Mouse (Mus musculus) heart, embryonic 15.5 days (tissue): ENCODE data around the gene Sh3kbp1. TPM values are rescaled to one million over a fixed set of nuclear protein-coding genes. Genes with fewer than 3 reads are reported as not detected.
A peak's percentile ranks its signal among the peaks of the same experiment; 100 is the strongest.
"Not testable (repeated sequence)": the region's sequence is repeated elsewhere in the genome, so short reads cannot be mapped to it uniquely, and the experiment has no call there.

Experiments used
- ATAC-seq: fragments of 200-750 bp; cut with Nextera tagmentation; replicated peaks from 2 replicates; pipeline ENCODE4 v1.8.0; 2017; ENCODE audit warnings: low read depth, moderate TSS enrichment; ENCODE audit not compliant: insufficient number of reproducible peaks, insufficient read depth, low FRiP score
- H3K27ac ChIP-seq: fragments of 300-500 bp; sonication (generic); 2 replicates; pipeline ENCODE4 v1.5.1; 2015; ENCODE audit warnings: mild to moderate bottlenecking, inconsistent platforms
- H3K27me3 ChIP-seq: fragments of 300-500 bp; sonication (generic); 2 replicates; pipeline ENCODE4 v1.6.1; 2015; ENCODE audit warnings: inconsistent platforms
- H3K36me3 ChIP-seq: fragments of 300-500 bp; sonication (generic); 2 replicates; pipeline ENCODE4 v1.6.1; 2015; ENCODE audit warnings: mild to moderate bottlenecking, inconsistent platforms
- H3K4me1 ChIP-seq: fragments of 300-500 bp; sonication (generic); replicated peaks from 2 replicates; pipeline ENCODE4 v1.6.1; 2015; ENCODE audit warnings: inconsistent platforms
- H3K4me2 ChIP-seq: fragments of 300-500 bp; sonication (generic); 2 replicates; pipeline ENCODE4 v1.6.1; 2015; ENCODE audit warnings: inconsistent platforms, mild to moderate bottlenecking, moderate library complexity
- H3K4me3 ChIP-seq: fragments of 300-500 bp; sonication (generic); 2 replicates; pipeline ENCODE4 v1.5.1; 2015; ENCODE audit warnings: mild to moderate bottlenecking, inconsistent platforms
- H3K9ac ChIP-seq: fragments of 300-500 bp; sonication (generic); 2 replicates; pipeline ENCODE4 v1.6.1; 2015; ENCODE audit warnings: mild to moderate bottlenecking, inconsistent platforms
- H3K9me3 ChIP-seq: fragments of 300-500 bp; sonication (generic); replicated peaks from 2 replicates; pipeline ENCODE4 v1.6.1; 2016; ENCODE audit warnings: inconsistent platforms
- WGBS: fragments of 180-500 bp; shearing (Covaris S2); methylation state at CpG from one replicate; pipeline ENCODE4 v1.1.7; 2015; ENCODE audit warnings: mixed read lengths; 5-methylcytosine and 5-hydroxymethylcytosine counted together
- polyA plus RNA-seq: library from polyadenylated mRNA; unstranded; fragments of >200 nt; fragmentation: Nextera tagmentation; extraction: Ambion mirVana; gene quantifications from 2 replicates; pipeline ENCODE4 v1.2.1, GENCODE M21; 2015

Gene Sh3kbp1
- polyA plus RNA-seq = 128 and 154 TPM in 2 replicates

DNA sequence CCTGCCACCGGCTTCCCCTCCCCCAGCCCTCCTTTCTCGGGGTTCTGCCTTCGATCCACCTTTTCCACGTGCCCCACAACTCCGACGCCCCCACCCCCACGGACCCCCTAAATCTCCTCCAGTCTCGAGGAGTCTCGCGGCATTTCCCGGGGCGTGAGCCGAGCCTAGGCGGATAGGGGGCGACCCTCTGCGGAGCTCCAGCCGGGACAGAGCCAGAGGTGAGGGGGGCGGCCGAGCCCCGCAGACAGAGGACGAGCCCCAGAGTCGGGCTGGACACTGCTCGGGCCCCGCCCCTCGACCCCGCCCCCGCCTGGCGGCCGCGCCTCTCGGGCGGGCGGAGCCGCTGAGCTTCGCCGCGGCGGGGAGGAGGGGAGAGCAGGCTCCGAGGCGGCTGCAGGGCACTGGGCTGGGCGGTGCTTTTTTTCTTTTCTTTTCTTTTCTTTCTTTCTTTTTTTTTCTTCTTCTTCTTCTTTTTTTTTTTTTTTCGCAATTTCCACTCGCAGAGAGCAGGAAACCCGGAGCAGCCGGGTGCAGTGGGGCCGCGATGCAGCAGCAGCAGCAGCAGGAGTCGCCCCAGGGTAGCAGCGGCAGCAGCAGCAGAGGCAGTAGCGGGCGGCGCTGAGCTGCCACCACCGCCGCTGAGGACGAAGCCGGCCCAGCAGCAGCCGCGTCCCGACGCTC is at the start of gene Sh3kbp1:
TSS of gene Sh3kbp1 (plus strand) at position 366 of the 681 bp plus-strand sequence.
- Histone ChIP-seq H3K4me3 (peak within 1 kb of the TSS; percentile 72), H3K27ac (peak within 1 kb of the TSS; percentile 77)

GRCm38 (mm10) chrX:159584738-159585137 is 42.3 kb upstream of the Sh3kbp1 start:
- ATAC-seq, H3K4me2 ChIP-seq, H3K27ac ChIP-seq, H3K9me3 ChIP-seq, H3K36me3 ChIP-seq, H3K4me1 ChIP-seq, H3K27me3 ChIP-seq, H3K4me3 ChIP-seq, H3K9ac ChIP-seq: not testable (repeated sequence)
- WGBS = 82% methylated on average over 7 of the region's 7 CpGs

More for the DNA sequence above, at the start of gene Sh3kbp1:
- peak; percentile 84 for ATAC-seq
- Histone ChIP-seq H3K4me1 (peaks cover 5% of the 10 kb centered on the region), H3K27me3 (no peaks in the 10 kb centered on the region), H3K9me3 (no peaks in the 10 kb centered on the region), H3K4me2 (peak within 1 kb of the TSS; percentile 86), H3K36me3 (no peaks in the 10 kb centered on the region), H3K9ac (peak within 1 kb of the TSS; percentile 73)
- WGBS = 17% methylated on average over 48 of the region's 60 CpGs

GRCm38 (mm10) chrX:159591633-159592032 is 35.4 kb upstream of the Sh3kbp1 start:
- WGBS = 77% methylated on average over 1 of the region's 1 CpGs
- ATAC-seq = no peak
- no peaks in the 10 kb centered on the region for H3K36me3 ChIP-seq
- no peaks in the 10 kb centered on the region for H3K9me3 ChIP-seq
- no peaks in the 10 kb centered on the region for H3K4me1 ChIP-seq
- no peak overlapping the region for H3K27ac ChIP-seq
- no peak overlapping the region for H3K9ac ChIP-seq
- H3K4me2 ChIP-seq = no peak overlapping the region
- no peak overlapping the region for H3K4me3 ChIP-seq
- H3K27me3 ChIP-seq = no peaks in the 10 kb centered on the region

- Histone ChIP-seq H3K27me3 (no peaks in the 10 kb centered on the region), H3K36me3 (no peaks in the 10 kb centered on the region), H3K27ac (no peak overlapping the region), H3K4me1 (no peaks in the 10 kb centered on the region), H3K4me2 (no peak overlapping the region), H3K4me3 (no peak overlapping the region), H3K9me3 (no peaks in the 10 kb centered on the region), H3K9ac (no peak overlapping the region)
- ATAC-seq = no peak
- WGBS = 78% methylated on average over 1 of the region's 1 CpGs
These were observed 29.6 kb upstream of the Sh3kbp1 start for GRCm38 (mm10) chrX:159597502-159597901.

DNA sequence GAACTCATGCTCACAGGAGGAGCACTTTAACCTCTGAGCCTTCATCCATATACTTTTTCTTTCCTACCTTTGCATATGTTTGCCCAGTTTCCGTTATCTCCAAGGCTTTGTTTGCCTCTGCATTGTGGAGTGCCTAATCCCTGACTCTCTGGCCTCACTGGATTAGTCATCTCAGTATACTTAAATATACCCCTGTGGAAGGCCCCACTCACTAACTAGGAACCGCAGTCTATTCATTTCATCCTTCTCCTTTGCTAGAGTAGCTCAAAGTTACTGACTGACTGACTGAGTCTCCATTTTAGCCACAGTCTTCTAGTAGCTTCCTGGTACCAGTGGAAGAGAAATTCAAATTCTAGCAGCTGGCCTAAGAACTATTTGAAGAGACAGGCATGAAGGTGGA is 22.2 kb upstream of the Sh3kbp1 start:
- H3K4me3 ChIP-seq = no peak overlapping the region
- H3K4me1 ChIP-seq = no peaks in the 10 kb centered on the region
- no peak overlapping the region for H3K4me2 ChIP-seq
- H3K9ac ChIP-seq = no peak overlapping the region
- H3K9me3 ChIP-seq = no peaks in the 10 kb centered on the region
- ATAC-seq = no peak
- no peak overlapping the region for H3K27ac ChIP-seq
- H3K36me3 ChIP-seq = no peaks in the 10 kb centered on the region
- WGBS = 76% methylated on average over 2 of the region's 2 CpGs
- no peaks in the 10 kb centered on the region for H3K27me3 ChIP-seq

- WGBS = 42% methylated on average over 6 of the region's 6 CpGs
- no peak for ATAC-seq
- Histone ChIP-seq H3K4me1 (no peaks in the 10 kb centered on the region), H3K27me3 (no peaks in the 10 kb centered on the region), H3K4me3 (no peak overlapping the region), H3K9me3 (no peaks in the 10 kb centered on the region), H3K9ac (no peak overlapping the region), H3K4me2 (no peak overlapping the region), H3K36me3 (no peaks in the 10 kb centered on the region), H3K27ac (no peak overlapping the region)
These were observed 20.1 kb upstream of the Sh3kbp1 start for GRCm38 (mm10) chrX:159606936-159607335.

- Histone ChIP-seq H3K4me3 (peak overlapping the region; percentile 72), H3K9ac (no peak overlapping the region), H3K27me3 (no peaks in the 10 kb centered on the region), H3K36me3 (no peaks in the 10 kb centered on the region), H3K9me3 (no peaks in the 10 kb centered on the region), H3K27ac (no peak overlapping the region), H3K4me1 (peaks cover 5% of the 10 kb centered on the region), H3K4me2 (peak overlapping the region; percentile 86)
- WGBS = 16% methylated on average over 10 of the region's 12 CpGs
- peak; percentile 17; the same call in 1 of the 2 replicates for ATAC-seq
These were observed 715 bp upstream of the Sh3kbp1 start for GRCm38 (mm10) chrX:159626208-159626906.

DNA sequence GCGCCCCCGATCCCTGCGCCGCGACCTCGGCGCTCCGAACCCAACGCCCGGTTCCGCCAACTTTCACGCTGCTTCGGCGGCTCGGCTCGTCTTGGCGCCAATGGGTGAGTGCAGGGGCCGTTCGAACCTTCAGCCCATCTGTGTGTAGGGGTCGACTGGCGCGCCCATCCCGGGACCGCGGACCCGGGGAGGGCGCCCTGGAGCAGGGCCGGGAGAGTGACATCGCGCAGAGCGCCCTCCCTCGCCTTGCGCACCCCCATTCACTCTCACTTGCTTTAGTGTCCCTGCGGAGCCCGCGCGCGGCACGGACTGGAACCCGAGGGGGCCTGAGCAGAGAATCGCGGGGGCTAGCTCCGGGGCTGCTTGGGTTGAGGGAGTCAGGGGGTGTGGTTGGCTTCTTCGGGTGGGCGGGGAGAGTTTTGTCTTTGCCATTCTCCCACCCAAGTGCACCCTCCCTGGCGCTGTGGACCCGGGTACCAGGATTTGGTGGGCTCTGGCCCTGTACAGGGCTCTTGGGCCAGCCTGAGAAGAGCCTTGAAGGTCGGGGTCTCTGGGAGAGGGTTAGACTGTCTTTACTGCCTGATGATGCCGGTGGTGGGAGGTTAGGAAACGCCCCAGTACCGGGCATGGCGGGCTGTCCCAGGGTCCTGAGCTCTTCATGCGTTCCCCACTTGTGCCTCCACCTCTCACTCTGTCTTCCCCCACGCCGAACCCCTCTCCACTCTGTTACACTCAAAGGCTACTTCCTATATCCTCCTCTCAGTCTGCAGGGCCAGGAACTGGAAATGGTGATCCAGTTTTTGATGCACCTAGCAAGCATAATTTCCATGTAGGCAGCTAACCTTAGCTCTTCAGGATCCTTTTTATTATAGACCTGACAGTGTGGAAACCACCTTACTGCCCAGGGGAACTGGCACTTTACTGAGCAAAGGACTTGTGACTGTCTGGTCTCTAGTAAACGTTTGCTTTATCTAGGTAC is 805 bp downstream of the Sh3kbp1 start:
- Histone ChIP-seq H3K4me3 (peak overlapping the region; percentile 72), H3K27me3 (no peaks in the 10 kb centered on the region), H3K9me3 (no peaks in the 10 kb centered on the region), H3K4me2 (peak overlapping the region; percentile 86), H3K36me3 (no peaks in the 10 kb centered on the region), H3K4me1 (peaks cover 5% of the 10 kb centered on the region), H3K27ac (peak overlapping the region; percentile 77), H3K9ac (peak overlapping the region; percentile 73)
- WGBS = 16% methylated on average over 45 of the region's 56 CpGs
- ATAC-seq = peak; percentile 58

- Histone ChIP-seq H3K4me3 (peak overlapping the region; percentile 72), H3K9me3 (no peaks in the 10 kb centered on the region), H3K27ac (no peak overlapping the region), H3K36me3 (no peaks in the 10 kb centered on the region), H3K9ac (no peak overlapping the region), H3K4me2 (peak overlapping the region; percentile 86), H3K4me1 (peaks cover 5% of the 10 kb centered on the region), H3K27me3 (no peaks in the 10 kb centered on the region)
- WGBS = 33% methylated on average over 4 of the region's 4 CpGs
- no peak for ATAC-seq
These were observed 1.6 kb downstream of the Sh3kbp1 start for GRCm38 (mm10) chrX:159628629-159629028.

DNA sequence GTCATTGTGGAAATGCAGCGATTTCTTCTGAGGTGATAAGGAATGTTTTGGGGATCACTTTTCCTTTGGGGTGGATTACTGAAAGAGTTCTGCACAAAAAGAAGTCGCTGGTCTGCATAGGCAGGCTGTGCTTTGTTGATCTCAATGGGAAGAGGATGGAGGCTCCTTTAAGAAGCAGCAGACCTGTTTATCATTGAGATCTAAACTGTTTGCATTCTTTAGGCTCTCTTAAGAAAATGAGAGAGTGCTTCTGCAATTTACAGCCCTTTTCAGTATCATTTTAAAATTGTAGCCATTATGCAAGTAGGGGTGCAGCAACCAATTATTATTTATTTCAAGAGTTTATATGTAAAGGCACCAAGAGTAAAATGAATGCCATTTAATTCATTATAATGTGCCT is 2.1 kb downstream of the Sh3kbp1 start:
- WGBS = 41% methylated on average over 2 of the region's 2 CpGs
- H3K9me3 ChIP-seq = no peaks in the 10 kb centered on the region
- H3K27me3 ChIP-seq = no peaks in the 10 kb centered on the region
- H3K4me2 ChIP-seq = peak overlapping the region; percentile 86; the same call in 1 of the 2 replicates
- H3K4me1 ChIP-seq = peaks cover 5% of the 10 kb centered on the region
- H3K4me3 ChIP-seq = peak overlapping the region; percentile 72; the same call in 1 of the 2 replicates
- no peaks in the 10 kb centered on the region for H3K36me3 ChIP-seq
- no peak for ATAC-seq
- H3K9ac ChIP-seq = no peak overlapping the region
- H3K27ac ChIP-seq = no peak overlapping the region
